Mouse (Mus musculus) CD8-positive naive resting alpha-beta T cell, adult 57 days (primary cell): Measurements from ENCODE around the gene Nnmt. TPM values are rescaled to one million over a fixed set of nuclear protein-coding genes. Genes with fewer than 3 reads are reported as not detected.

ENCODE experiments used
- total RNA-seq: library from RNA; stranded (reverse); gene quantifications from one replicate; pipeline ENCODE4 v1.2.4, GENCODE M21; 2023

The Nnmt gene
- not detected for total RNA-seq

GRCm38 (mm10) chr9:48604939-48605598 is at the start of gene Nnmt:
Gene Nnmt, minus strand, starts transcription at chr9:48605153.

Other genes starting within 250 kb of the Nnmt start
- gene Rexo2, start 124.5 kb downstream of the Nnmt start, total RNA-seq: 85.8 TPM
- 89.2 TPM for gene Rbm7, start 109.9 kb downstream of the Nnmt start, total RNA-seq
- gene Gm5617, start 109.7 kb downstream of the Nnmt start, total RNA-seq: 23.4 TPM
- gene Zbtb16, start 231.1 kb upstream of the Nnmt start, total RNA-seq: 0.43 TPM